Mouse (Mus musculus) small intestine, adult 2 months (tissue): ENCODE results near the gene Mpl.

Experiments
- CTCF ChIP-seq: fragments of 200-500 bp; IDR thresholded peaks from 2 replicates; pipeline ENCODE4 v1.5.1; 2012; ENCODE audit warnings: low read depth, mild to moderate bottlenecking, control low read depth, inconsistent platforms, low read length, moderate library complexity, mixed read lengths; ENCODE audit not compliant: insufficient replicate concordance, insufficient read length; ENCODE audit errors: extremely low read depth
- POLR2A ChIP-seq: fragments of 200-500 bp; IDR thresholded peaks from 2 replicates; pipeline ENCODE4 v1.6.1; 2012; ENCODE audit warnings: low read depth, mild to moderate bottlenecking, control low read depth, inconsistent platforms, low read length, moderate library complexity

GRCm38 (mm10) chr4:118428531-118429214 lies 28.6 kb downstream of the Mpl start:
- TF ChIP-seq POLR2A (no peak; the same call in 1 of the 2 replicates), CTCF (no peak)
